Mouse (Mus musculus) liver, adult 2 months (tissue): ENCODE results near the gene Cpsf6. TPM values are rescaled to one million over a fixed set of nuclear protein-coding genes. Genes with fewer than 3 reads are reported as not detected.

Experiments used
- DNase-seq: peaks from one replicate; pipeline ENCODE4 v3.0.0-alpha.2; 2011; ENCODE audit warnings: low read depth, low spot score; ENCODE audit errors: extremely low read depth
- H3K27ac ChIP-seq: fragments of 200-500 bp; replicated peaks from 2 replicates; pipeline ENCODE4 v1.5.1; 2012; ENCODE audit warnings: low read depth, mild to moderate bottlenecking, control low read depth, inconsistent platforms, low read length; ENCODE audit not compliant: insufficient read depth
- H3K27me3 ChIP-seq: fragments of 200-500 bp; 2 replicates; pipeline ENCODE4 v1.6.1; 2012; ENCODE audit warnings: mild to moderate bottlenecking, moderate library complexity, low read length, inconsistent platforms; ENCODE audit not compliant: control insufficient read depth, insufficient read depth
- H3K36me3 ChIP-seq: fragments of 200-500 bp; 2 replicates; pipeline ENCODE4 v1.6.1; 2012; ENCODE audit warnings: low read length, inconsistent platforms; ENCODE audit not compliant: control insufficient read depth, insufficient read depth
- H3K4me1 ChIP-seq: fragments of 200-500 bp; 2 replicates; pipeline ENCODE4 v1.6.1; 2011; ENCODE audit warnings: low read length; ENCODE audit not compliant: control insufficient read depth, insufficient read depth
- H3K4me3 ChIP-seq: fragments of 200-500 bp; 2 replicates; pipeline ENCODE4 v1.5.1; 2011; ENCODE audit warnings: low read depth, mild to moderate bottlenecking, control low read depth, low read length, moderate library complexity; ENCODE audit not compliant: insufficient read depth
- H3K79me2 ChIP-seq: fragments of 200-500 bp; 2 replicates; pipeline ENCODE4 v1.6.1; 2012; ENCODE audit warnings: inconsistent platforms, mild to moderate bottlenecking, low read length, moderate library complexity; ENCODE audit not compliant: control insufficient read depth, insufficient read depth
- H3K9ac ChIP-seq: fragments of 200-500 bp; 2 replicates; pipeline ENCODE4 v1.6.1; 2012; ENCODE audit warnings: low read depth, mild to moderate bottlenecking, control low read depth, inconsistent platforms, low read length
- CTCF ChIP-seq: fragments of 200-500 bp; IDR thresholded peaks from 2 replicates; pipeline ENCODE4 v1.5.1; 2011; ENCODE audit warnings: low read depth, low read length, control low read depth
- POLR2A ChIP-seq: fragments of 200-500 bp; IDR thresholded peaks from 2 replicates; pipeline ENCODE4 v1.6.1; 2011; ENCODE audit warnings: low read length, control low read depth; ENCODE audit not compliant: insufficient read depth; ENCODE audit errors: extremely low read depth
- WGBS: fragments of 180-500 bp; shearing (Covaris S2); methylation state at CpG from one replicate; pipeline ENCODE4 v1.1.7; 2018; 5-methylcytosine and 5-hydroxymethylcytosine counted together
- polyA plus RNA-seq: library from polyadenylated mRNA; depleted of rRNA; stranded (reverse); fragments of >200 nt; gene quantifications from 2 replicates; pipeline ENCODE4 v1.2.3, GENCODE M21; 2012; rRNA removed
- total RNA-seq: library from RNA; depleted of rRNA; stranded (reverse); fragments of >200 nt; gene quantifications from 2 replicates; pipeline ENCODE4 v1.2.3, GENCODE M21; 2014; rRNA removed

Cpsf6 gene
- 32.8 and 33.1 TPM in 2 replicates for total RNA-seq
- 17.0 and 23.7 TPM in 2 replicates for polyA plus RNA-seq

GRCm38 (mm10) chr10:117379908-117380307 is at the start of gene Cpsf6:
Cpsf6 (minus strand) TSS chr10:117380015.
- DNase-seq: no peak
- Histone ChIP-seq H3K27me3 (no peaks in the 10 kb centered on the region), H3K79me2 (peaks cover 9% of the 10 kb centered on the region; the same call in 1 of the 2 replicates), H3K27ac (no peak within 1 kb of the TSS), H3K36me3 (no peaks in the 10 kb centered on the region), H3K9ac (no peak within 1 kb of the TSS), H3K4me1 (peaks cover 2% of the 10 kb centered on the region), H3K4me3 (no peak within 1 kb of the TSS)
- WGBS: 80% methylated on average over 6 of the region's 6 CpGs
- TF ChIP-seq POLR2A: no peak
- no peak for TF ChIP-seq CTCF

- TF ChIP-seq POLR2A: no peak
- no peak for TF ChIP-seq CTCF
- no peak overlapping the region for H3K9ac ChIP-seq
- H3K36me3 ChIP-seq: no peaks in the 10 kb centered on the region
- no peak overlapping the region for H3K27ac ChIP-seq
- DNase-seq: no peak
- H3K4me3 ChIP-seq: no peak overlapping the region
- no peaks in the 10 kb centered on the region for H3K27me3 ChIP-seq
- WGBS: 83% methylated on average over 1 of the region's 1 CpGs
- no peaks in the 10 kb centered on the region for H3K4me1 ChIP-seq
- no peaks in the 10 kb centered on the region for H3K79me2 ChIP-seq
Measured at GRCm38 (mm10) chr10:117426615-117426969, 46.8 kb upstream of the Cpsf6 start.

- Histone ChIP-seq H3K27me3 (no peaks in the 10 kb centered on the region), H3K9ac (no peak overlapping the region), H3K79me2 (no peaks in the 10 kb centered on the region), H3K27ac (no peak overlapping the region), H3K36me3 (no peaks in the 10 kb centered on the region), H3K4me1 (no peaks in the 10 kb centered on the region), H3K4me3 (no peak overlapping the region)
- 75% methylated on average over 11 of the region's 11 CpGs for WGBS
- no peak for DNase-seq
- no peak for TF ChIP-seq CTCF
Measured at GRCm38 (mm10) chr10:117425907-117426614, 46.2 kb upstream of the Cpsf6 start.

- H3K27ac ChIP-seq: no peak overlapping the region
- no peak for TF ChIP-seq POLR2A
- TF ChIP-seq CTCF: no peak
- no peaks in the 10 kb centered on the region for H3K4me1 ChIP-seq
- H3K4me3 ChIP-seq: no peak overlapping the region
- DNase-seq: no peak
- WGBS: 91% methylated on average over 5 of the region's 5 CpGs
- no peaks in the 10 kb centered on the region for H3K27me3 ChIP-seq
- H3K79me2 ChIP-seq: no peaks in the 10 kb centered on the region
- H3K9ac ChIP-seq: no peak overlapping the region
- H3K36me3 ChIP-seq: no peaks in the 10 kb centered on the region
Measured at GRCm38 (mm10) chr10:117425013-117425412, 45.2 kb upstream of the Cpsf6 start.

- WGBS: 77% methylated on average over 3 of the region's 3 CpGs
- H3K4me3 ChIP-seq: no peak overlapping the region
- TF ChIP-seq POLR2A (no peak), CTCF (no peak)
- H3K9ac ChIP-seq: no peak overlapping the region
- H3K27ac ChIP-seq: no peak overlapping the region
- no peaks in the 10 kb centered on the region for H3K4me1 ChIP-seq
- H3K79me2 ChIP-seq: no peaks in the 10 kb centered on the region
- no peak for DNase-seq
- no peaks in the 10 kb centered on the region for H3K27me3 ChIP-seq
- no peaks in the 10 kb centered on the region for H3K36me3 ChIP-seq
Measured at GRCm38 (mm10) chr10:117424146-117424905, 44.5 kb upstream of the Cpsf6 start.
